Mouse (Mus musculus) stomach, embryonic 14.5 days (tissue): ENCODE data around the gene Ifnar2. TPM values are rescaled to one million over a fixed set of nuclear protein-coding genes. Genes with fewer than 3 reads are reported as not detected.

ENCODE experiments used
- ATAC-seq: fragments of 200-750 bp; cut with Nextera tagmentation; 2 replicates; pipeline ENCODE4 v1.8.0; 2017; ENCODE audit warnings: low read depth, moderate TSS enrichment; ENCODE audit not compliant: insufficient number of reproducible peaks, insufficient read depth, low FRiP score
- H3K27ac ChIP-seq: fragments of 300-500 bp; sonication (generic); 2 replicates; pipeline ENCODE4 v1.5.1; 2014; ENCODE audit warnings: mild to moderate bottlenecking, low read length, moderate library complexity, mixed read lengths
- H3K27me3 ChIP-seq: fragments of 300-500 bp; sonication (generic); 2 replicates; pipeline ENCODE4 v1.6.1; 2014; ENCODE audit warnings: low read length, control low read depth, mixed read lengths; ENCODE audit not compliant: control insufficient read depth, insufficient read depth
- H3K36me3 ChIP-seq: fragments of 300-500 bp; sonication (generic); 2 replicates; pipeline ENCODE4 v1.6.1; 2014; ENCODE audit warnings: mild to moderate bottlenecking, control low read depth, low read length, moderate library complexity, mixed read lengths; ENCODE audit not compliant: control insufficient read depth, insufficient read depth
- H3K4me1 ChIP-seq: fragments of 300-500 bp; sonication (generic); 2 replicates; pipeline ENCODE4 v1.6.1; 2014; ENCODE audit warnings: low read length, control low read depth, mixed read lengths; ENCODE audit not compliant: control insufficient read depth, insufficient read depth
- H3K4me2 ChIP-seq: fragments of 300-500 bp; sonication (generic); replicated peaks from 2 replicates; pipeline ENCODE4 v1.6.1; 2014; ENCODE audit warnings: low read depth, low read length, control low read depth
- H3K4me3 ChIP-seq: fragments of 300-500 bp; sonication (generic); 2 replicates; pipeline ENCODE4 v1.5.1; 2014; ENCODE audit warnings: low read depth, low read length, control low read depth
- H3K9ac ChIP-seq: fragments of 300-500 bp; sonication (generic); replicated peaks from 2 replicates; pipeline ENCODE4 v1.6.1; 2014; ENCODE audit warnings: low read depth, mild to moderate bottlenecking, control low read depth, low read length, moderate library complexity, mixed read lengths
- H3K9me3 ChIP-seq: fragments of 300-500 bp; sonication (generic); 2 replicates; pipeline ENCODE4 v1.6.1; 2016; ENCODE audit warnings: low read depth, low read length, control low read depth; ENCODE audit not compliant: control insufficient read depth
- WGBS: fragments of 180-500 bp; shearing (Covaris S2); extraction: QIAGEN DNeasy Blood & Tissue Kit; methylation state at CpG from one replicate; pipeline ENCODE4 v1.1.7; 2014; 5-methylcytosine and 5-hydroxymethylcytosine counted together
- polyA plus RNA-seq: library from polyadenylated mRNA; unstranded; fragments of >200 nt; fragmentation: Nextera tagmentation; extraction: Ambion mirVana; gene quantifications from 2 replicates; pipeline ENCODE4 v1.2.1, GENCODE M21; 2014

The Ifnar2 gene
- polyA plus RNA-seq: 50.8 and 51.3 TPM in 2 replicates

- H3K4me1 ChIP-seq: 0 out of 2 replicates have a peak, but pooled peaks cover 5% of the 10 kb centered on the region
- peak within 1 kb of the TSS; percentile 85 for H3K4me3 ChIP-seq
- peak within 1 kb of the TSS; percentile 84 for H3K9ac ChIP-seq
- WGBS: under 1% methylated on average over 62 of the region's 62 CpGs
- peak; percentile 92 for ATAC-seq
- no peaks in the 10 kb centered on the region for H3K9me3 ChIP-seq
- H3K36me3 ChIP-seq: no peaks in the 10 kb centered on the region
- H3K27ac ChIP-seq: peak within 1 kb of the TSS; percentile 89
- no peaks in the 10 kb centered on the region for H3K27me3 ChIP-seq
- peak within 1 kb of the TSS; percentile 62 for H3K4me2 ChIP-seq
Observed at GRCm38 (mm10) chr16:91372577-91373472, at the start of gene Ifnar2. Gene Ifnar2, plus strand, starts transcription at chr16:91372783.

DNA sequence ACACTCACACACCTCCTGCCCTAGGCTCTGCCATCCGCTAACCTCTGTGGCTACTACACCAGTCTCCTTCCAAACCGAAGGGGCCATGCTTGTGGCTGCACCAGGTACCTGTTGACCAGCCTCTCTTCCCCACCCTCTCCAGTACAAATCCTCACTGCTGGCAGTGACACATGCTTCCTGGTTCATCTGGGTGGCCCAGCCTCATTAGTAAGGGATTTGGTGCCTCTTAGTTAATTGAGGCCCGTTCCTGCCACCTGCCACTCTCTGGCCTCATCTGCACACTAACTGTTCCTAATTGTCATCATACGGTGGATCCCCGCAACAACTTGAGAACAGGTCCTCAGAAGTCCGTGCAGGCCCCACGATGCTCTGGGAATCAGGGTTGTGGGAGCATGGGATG, 45.0 kb upstream of the Ifnar2 start:
- WGBS: 83% methylated on average over 7 of the region's 7 CpGs
- H3K27me3 ChIP-seq: no peaks in the 10 kb centered on the region
- H3K9ac ChIP-seq: no peak overlapping the region
- ATAC-seq: no peak
- no peaks in the 10 kb centered on the region for H3K4me1 ChIP-seq
- no peak overlapping the region for H3K4me3 ChIP-seq
- no peak overlapping the region for H3K27ac ChIP-seq
- no peak overlapping the region for H3K4me2 ChIP-seq
- no peaks in the 10 kb centered on the region for H3K36me3 ChIP-seq
- H3K9me3 ChIP-seq: no peaks in the 10 kb centered on the region

DNA sequence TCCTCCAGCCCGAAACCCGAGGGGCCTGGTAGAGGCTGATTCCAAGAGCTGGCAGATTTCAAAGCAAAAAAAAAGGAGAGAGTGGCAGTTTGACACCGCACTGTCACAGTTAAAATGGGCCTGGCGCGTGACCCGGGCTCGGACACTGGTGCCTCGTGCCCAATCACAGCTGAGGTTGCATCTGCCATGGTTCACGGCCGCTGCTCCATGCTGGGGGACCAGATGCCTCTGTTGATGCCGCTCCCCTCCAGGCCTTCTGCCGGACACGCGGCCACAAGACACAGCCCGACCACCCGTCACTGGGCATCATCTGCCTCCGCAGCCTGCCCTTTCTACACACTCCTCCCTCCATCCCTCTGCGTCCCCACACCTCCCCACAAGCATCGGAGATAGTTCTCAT, 43.7 kb upstream of the Ifnar2 start:
- ATAC-seq: no peak
- WGBS: 79% methylated on average over 19 of the region's 19 CpGs
- H3K27me3 ChIP-seq: no peaks in the 10 kb centered on the region
- no peak overlapping the region for H3K27ac ChIP-seq
- no peaks in the 10 kb centered on the region for H3K9me3 ChIP-seq
- H3K9ac ChIP-seq: no peak overlapping the region
- H3K4me2 ChIP-seq: no peak overlapping the region
- no peak overlapping the region for H3K4me3 ChIP-seq
- no peaks in the 10 kb centered on the region for H3K4me1 ChIP-seq
- H3K36me3 ChIP-seq: no peaks in the 10 kb centered on the region

DNA sequence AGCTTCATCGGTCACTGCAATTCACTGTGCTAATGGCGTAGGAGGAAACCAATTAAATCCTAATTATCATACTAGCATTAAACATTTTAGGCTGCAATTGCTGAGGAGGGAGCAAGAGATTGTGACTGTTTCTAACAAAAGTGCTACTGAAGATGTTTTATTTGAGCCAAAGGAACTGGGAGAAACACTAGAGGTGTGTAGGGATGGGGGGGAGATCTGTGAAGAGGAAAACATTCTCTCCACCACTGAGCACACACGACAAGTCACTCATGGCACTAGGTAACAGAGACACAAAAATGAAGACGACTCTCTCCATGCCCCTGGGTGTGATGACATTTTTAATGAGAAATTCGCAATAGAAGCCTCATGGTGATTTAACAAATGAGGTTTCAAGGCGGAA, 42.1 kb upstream of the Ifnar2 start:
- no peaks in the 10 kb centered on the region for H3K9me3 ChIP-seq
- no peaks in the 10 kb centered on the region for H3K27me3 ChIP-seq
- H3K4me1 ChIP-seq: no peaks in the 10 kb centered on the region
- no peaks in the 10 kb centered on the region for H3K36me3 ChIP-seq
- no peak overlapping the region for H3K4me2 ChIP-seq
- ATAC-seq: no peak
- no peak overlapping the region for H3K9ac ChIP-seq
- H3K4me3 ChIP-seq: no peak overlapping the region
- 76% methylated on average over 6 of the region's 6 CpGs for WGBS
- H3K27ac ChIP-seq: no peak overlapping the region

GRCm38 (mm10) chr16:91331153-91331552, 41.4 kb upstream of the Ifnar2 start:
- Histone ChIP-seq H3K4me1 (no peaks in the 10 kb centered on the region), H3K9me3 (no peaks in the 10 kb centered on the region), H3K27ac (no peak overlapping the region), H3K4me2 (no peak overlapping the region), H3K9ac (no peak overlapping the region), H3K27me3 (no peaks in the 10 kb centered on the region), H3K4me3 (no peak overlapping the region), H3K36me3 (no peaks in the 10 kb centered on the region)
- ATAC-seq: no peak
- 26% methylated on average over 5 of the region's 5 CpGs for WGBS

DNA sequence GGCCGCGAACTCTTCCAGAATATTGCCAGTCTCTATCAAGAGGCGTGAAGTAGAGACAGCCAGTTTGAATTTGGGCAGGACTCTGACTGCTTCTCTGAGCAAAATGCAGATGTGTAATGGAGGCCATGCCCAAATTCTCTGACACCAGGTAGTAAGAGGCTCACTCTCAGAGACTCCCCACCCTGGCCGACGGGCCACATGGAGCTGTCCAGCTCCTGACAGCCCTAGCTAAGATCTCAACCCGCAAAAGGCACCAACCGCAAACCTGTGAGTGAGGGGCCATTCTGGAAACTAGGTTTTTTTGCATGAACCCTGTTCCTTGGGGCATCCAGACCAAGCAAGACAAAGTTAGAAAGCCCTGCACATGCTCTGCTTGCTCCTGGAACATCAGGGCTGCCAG, 39.7 kb upstream of the Ifnar2 start:
- Histone ChIP-seq H3K9ac (no peak overlapping the region), H3K36me3 (no peaks in the 10 kb centered on the region), H3K9me3 (no peaks in the 10 kb centered on the region), H3K4me3 (no peak overlapping the region), H3K4me2 (no peak overlapping the region), H3K27ac (no peak overlapping the region), H3K4me1 (no peaks in the 10 kb centered on the region), H3K27me3 (no peaks in the 10 kb centered on the region)
- 44% methylated on average over 7 of the region's 7 CpGs for WGBS
- ATAC-seq: no peak

DNA sequence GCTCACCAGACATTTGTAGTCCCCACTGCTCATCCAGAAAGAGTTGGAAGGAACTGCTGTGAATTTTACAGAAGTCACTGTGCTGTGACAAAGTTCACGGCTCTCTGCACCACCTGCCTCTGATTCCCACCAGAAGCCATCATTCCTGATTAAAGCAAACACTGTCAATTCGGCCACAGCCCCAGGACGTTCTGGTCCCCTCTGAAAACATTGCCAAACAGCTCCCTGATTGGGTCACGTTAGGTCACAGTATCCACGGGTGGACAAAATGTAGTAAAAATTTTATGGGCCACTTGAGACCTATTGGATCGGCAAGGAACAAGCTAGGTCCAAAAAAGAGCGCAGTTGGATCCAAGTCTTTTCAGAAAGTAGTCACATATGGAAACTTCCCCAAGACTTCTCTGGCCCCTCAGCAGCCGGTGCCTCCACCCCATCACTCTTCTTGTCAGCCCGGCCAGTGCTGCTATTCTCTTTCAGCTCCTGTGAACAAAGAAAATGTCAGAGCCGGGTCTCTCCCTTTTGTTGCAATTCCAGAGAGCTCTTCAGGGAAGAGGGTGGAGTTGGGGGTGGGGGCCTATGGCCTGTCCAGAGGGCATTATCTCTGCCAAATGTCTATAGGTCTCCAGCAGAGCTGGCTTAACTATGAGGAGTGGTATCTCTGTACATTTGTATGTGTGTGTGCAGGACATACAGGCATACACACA, 38.2 kb upstream of the Ifnar2 start:
- ATAC-seq: no peak
- Histone ChIP-seq H3K4me2 (no peak overlapping the region), H3K27me3 (no peaks in the 10 kb centered on the region), H3K27ac (no peak overlapping the region), H3K4me3 (no peak overlapping the region), H3K9ac (no peak overlapping the region), H3K36me3 (no peaks in the 10 kb centered on the region), H3K4me1 (no peaks in the 10 kb centered on the region), H3K9me3 (no peaks in the 10 kb centered on the region)
- WGBS: 15% methylated on average over 10 of the region's 10 CpGs

GRCm38 (mm10) chr16:91336753-91337152, 35.8 kb upstream of the Ifnar2 start:
- Histone ChIP-seq H3K9ac (no peak overlapping the region), H3K4me1 (no peaks in the 10 kb centered on the region), H3K27me3 (no peaks in the 10 kb centered on the region), H3K36me3 (no peaks in the 10 kb centered on the region), H3K4me2 (no peak overlapping the region), H3K9me3 (no peaks in the 10 kb centered on the region), H3K4me3 (no peak overlapping the region), H3K27ac (no peak overlapping the region)
- 87% methylated on average over 4 of the region's 4 CpGs for WGBS
- ATAC-seq: no peak
